Mouse (Mus musculus) G1E (cell line): ENCODE measurements around the gene 6030468B19Rik. TPM values are rescaled to one million over a fixed set of nuclear protein-coding genes. Genes with fewer than 3 reads are reported as not detected.
A peak's percentile ranks its signal among the peaks of the same experiment; 100 is the strongest.

ENCODE experiments used
- ATAC-seq: 2 replicates; pipeline ENCODE4 v1.8.0; 2016; ENCODE audit warnings: mild to moderate bottlenecking; ENCODE audit not compliant: insufficient number of reproducible peaks, poor library complexity, low FRiP score, severe bottlenecking; ENCODE audit errors: extremely low read depth
- DNase-seq: peaks from one replicate; pipeline ENCODE4 v3.0.0; 2012; ENCODE audit warnings: low spot score
- H3K27me3 ChIP-seq: 2 replicates; pipeline ENCODE4 v1.6.1; 2012; ENCODE audit warnings: mild to moderate bottlenecking, low read length, inconsistent platforms; ENCODE audit not compliant: insufficient read depth
- H3K36me3 ChIP-seq: replicated peaks from 2 replicates; pipeline ENCODE3; 2012; ENCODE audit warnings: mild to moderate bottlenecking, inconsistent platforms
- H3K4me1 ChIP-seq: 2 replicates; pipeline ENCODE4 v1.6.1; 2012; ENCODE audit warnings: low read depth, low read length, inconsistent platforms, mixed read lengths; ENCODE audit not compliant: insufficient read depth
- H3K4me3 ChIP-seq: 2 replicates; pipeline ENCODE4 v1.5.1; 2012; ENCODE audit warnings: low read depth, mild to moderate bottlenecking, inconsistent platforms, low read length, moderate library complexity, mixed read lengths
- H3K9me3 ChIP-seq: replicated peaks from 2 replicates; pipeline ENCODE4 v1.6.1; 2012; ENCODE audit warnings: inconsistent platforms
- CTCF ChIP-seq: IDR thresholded peaks from 2 replicates; pipeline ENCODE4 v1.5.1; 2012; ENCODE audit warnings: low read depth, low read length, inconsistent platforms, mixed read lengths
- GATA1 ChIP-seq: IDR thresholded peaks from 2 replicates; pipeline ENCODE4 v1.6.1; 2012; ENCODE audit warnings: borderline replicate concordance, low read length, inconsistent platforms, mixed read lengths
- GATA2 ChIP-seq: IDR thresholded peaks from 2 replicates; pipeline ENCODE4 v1.6.1; 2012; ENCODE audit warnings: low read depth, low read length, inconsistent platforms, borderline replicate concordance
- POLR2AphosphoS5 ChIP-seq: IDR thresholded peaks from 2 replicates; pipeline ENCODE4 v1.6.1; 2012; ENCODE audit warnings: low read depth, low read length, inconsistent platforms; ENCODE audit not compliant: insufficient replicate concordance
- TAL1 ChIP-seq: conservative IDR thresholded peaks from 2 replicates; pipeline ENCODE4 v1.6.1; 2012; ENCODE audit warnings: low read depth, low read length, inconsistent platforms, mixed read lengths
- polyA plus RNA-seq: library from polyadenylated mRNA; stranded (reverse); fragments of >175 nt; gene quantifications from 2 replicates; pipeline ENCODE4 v1.2.3, GENCODE M21; 2012
- total RNA-seq, 2 experiments: library from RNA; stranded (forward) in 1 of 2; stranded (reverse) in 1 of 2; fragments of 200-1000 nt in 1 of 2; fragments of >200 nt in 1 of 2; fragmentation: Nextera tagmentation in 1 of 2; gene quantifications; 2 replicates each; pipeline ENCODE4 v1.2.3; 2014 to 2017

6030468B19Rik gene
- total and polyA plus RNA-seq, 3 experiments = 3.3 to 20.9 (median 10.3) TPM

- TF ChIP-seq GATA1 = no peak
- TF ChIP-seq POLR2AphosphoS5 = no peak
- TF ChIP-seq GATA2 = no peak
- no peak for TF ChIP-seq TAL1
- TF ChIP-seq CTCF = no peak
- no peak for DNase-seq
- Histone ChIP-seq H3K9me3 (no peaks in the 10 kb centered on the region), H3K36me3 (peaks cover 79% of the 10 kb centered on the region), H3K4me3 (no peak overlapping the region), H3K4me1 (peaks cover 45% of the 10 kb centered on the region), H3K27me3 (no peaks in the 10 kb centered on the region)
- ATAC-seq = no peak
These were observed 21.2 kb upstream of the 6030468B19Rik start for GRCm38 (mm10) chr11:117776085-117776792.

- Histone ChIP-seq H3K4me3 (no peak overlapping the region), H3K9me3 (no peaks in the 10 kb centered on the region), H3K27me3 (no peaks in the 10 kb centered on the region), H3K4me1 (peaks cover 53% of the 10 kb centered on the region), H3K36me3 (peaks cover 70% of the 10 kb centered on the region)
- no peak for ATAC-seq
- TF ChIP-seq GATA1 (no peak), GATA2 (no peak), TAL1 (no peak), CTCF (no peak)
- DNase-seq = no peak
These were observed 20.3 kb upstream of the 6030468B19Rik start for GRCm38 (mm10) chr11:117777111-117777510.

- Histone ChIP-seq H3K4me1 (peaks cover 62% of the 10 kb centered on the region), H3K36me3 (peaks cover 61% of the 10 kb centered on the region), H3K9me3 (no peaks in the 10 kb centered on the region), H3K27me3 (no peaks in the 10 kb centered on the region), H3K4me3 (no peak overlapping the region)
- no peak for ATAC-seq
- TF ChIP-seq POLR2AphosphoS5 = no peak
- no peak for TF ChIP-seq GATA2
- TF ChIP-seq TAL1 = no peak
- no peak for TF ChIP-seq GATA1
- TF ChIP-seq CTCF = no peak
- no peak for DNase-seq
These were observed 19.4 kb upstream of the 6030468B19Rik start for GRCm38 (mm10) chr11:117778031-117778430.

GRCm38 (mm10) chr11:117778851-117779433 is 18.5 kb upstream of the 6030468B19Rik start:
- no peaks in the 10 kb centered on the region for H3K27me3 ChIP-seq
- TF ChIP-seq CTCF (no peak), TAL1 (no peak), GATA2 (no peak), GATA1 (no peak)
- H3K4me3 ChIP-seq = peak overlapping the region; percentile 78
- peaks cover 57% of the 10 kb centered on the region for H3K36me3 ChIP-seq
- peaks cover 62% of the 10 kb centered on the region for H3K4me1 ChIP-seq
- DNase-seq (no peak), ATAC-seq (no peak)
- H3K9me3 ChIP-seq = no peaks in the 10 kb centered on the region

GRCm38 (mm10) chr11:117779434-117780198 is 17.8 kb upstream of the 6030468B19Rik start:
- Histone ChIP-seq H3K27me3 (no peaks in the 10 kb centered on the region), H3K9me3 (no peaks in the 10 kb centered on the region), H3K36me3 (peaks cover 57% of the 10 kb centered on the region), H3K4me1 (peaks cover 59% of the 10 kb centered on the region), H3K4me3 (peak overlapping the region; percentile 78)
- DNase-seq (peak; percentile 51), ATAC-seq (no peak)
- no peak for TF ChIP-seq GATA1
- TF ChIP-seq POLR2AphosphoS5 = no peak
- TF ChIP-seq TAL1 = no peak
- TF ChIP-seq CTCF = no peak
- no peak for TF ChIP-seq GATA2

- TF ChIP-seq CTCF = no peak
- H3K9me3 ChIP-seq = no peaks in the 10 kb centered on the region
- ATAC-seq = no peak
- H3K4me1 ChIP-seq = peaks cover 62% of the 10 kb centered on the region
- peaks cover 57% of the 10 kb centered on the region for H3K36me3 ChIP-seq
- no peaks in the 10 kb centered on the region for H3K27me3 ChIP-seq
- peak overlapping the region; percentile 78 for H3K4me3 ChIP-seq
- no peak for DNase-seq
These were observed 17.3 kb upstream of the 6030468B19Rik start for GRCm38 (mm10) chr11:117780199-117780515.

- Histone ChIP-seq H3K4me3 (peak overlapping the region; percentile 78), H3K4me1 (peaks cover 63% of the 10 kb centered on the region), H3K27me3 (no peaks in the 10 kb centered on the region), H3K9me3 (no peaks in the 10 kb centered on the region), H3K36me3 (peaks cover 57% of the 10 kb centered on the region)
- DNase-seq (peak; percentile 90), ATAC-seq (peak; percentile 84)
- TF ChIP-seq GATA2 (no peak), CTCF (no peak), TAL1 (no peak), POLR2AphosphoS5 (no peak), GATA1 (no peak)
These were observed 16.8 kb upstream of the 6030468B19Rik start for GRCm38 (mm10) chr11:117780582-117781111.
